Mouse (Mus musculus): ENCODE data around the gene Prkar1b.

GRCm38 (mm10) chr5:139101783-139102182, 48.0 kb downstream of the Prkar1b start:
- TF ChIP-seq POLR2A (IDR thresholded peaks at IDR 0.05; ENCODE audit: extremely low read depth, insufficient read depth, low read length) (no peak), CTCF (IDR thresholded peaks at IDR 0.05; ENCODE audit: low read depth, low read length) (no peak)

Data from liver, adult 2 months (tissue).